Mouse (Mus musculus) stomach, postnatal 0 days (tissue): ENCODE measurements around the gene Zfp605. TPM values are rescaled to one million over a fixed set of nuclear protein-coding genes. Genes with fewer than 3 reads are reported as not detected.

Experiments
- ATAC-seq: fragments of 200-750 bp; cut with Nextera tagmentation; 2 replicates; pipeline ENCODE4 v1.8.0; 2017; ENCODE audit not compliant: low FRiP score, low TSS enrichment
- DNase-seq: peaks from one replicate; pipeline ENCODE4 v3.0.0-alpha.2; 2016; ENCODE audit warnings: low spot score
- H3K27ac ChIP-seq: fragments of 300-500 bp; sonication (generic); replicated peaks from 2 replicates; pipeline ENCODE4 v1.5.1; 2014; ENCODE audit warnings: mild to moderate bottlenecking, control low read depth
- H3K27me3 ChIP-seq: fragments of 300-500 bp; sonication (generic); 2 replicates; pipeline ENCODE4 v1.6.1; 2014; ENCODE audit warnings: low read length; ENCODE audit not compliant: control insufficient read depth, insufficient read depth
- H3K36me3 ChIP-seq: fragments of 300-500 bp; sonication (generic); 2 replicates; pipeline ENCODE4 v1.6.1; 2014; ENCODE audit warnings: low read length, mixed read lengths; ENCODE audit not compliant: control insufficient read depth, insufficient read depth
- H3K4me1 ChIP-seq: fragments of 300-500 bp; sonication (generic); replicated peaks from 2 replicates; pipeline ENCODE4 v1.6.1; 2014; ENCODE audit warnings: antibody characterized with exemption; ENCODE audit not compliant: control insufficient read depth, insufficient read depth
- H3K4me2 ChIP-seq: fragments of 300-500 bp; sonication (generic); replicated peaks from 2 replicates; pipeline ENCODE4 v1.6.1; 2014; ENCODE audit warnings: low read depth, mild to moderate bottlenecking, control low read depth, moderate library complexity
- H3K4me3 ChIP-seq: fragments of 300-500 bp; sonication (generic); 2 replicates; pipeline ENCODE4 v1.5.1; 2014; ENCODE audit warnings: low read depth, low read length, control low read depth
- H3K9ac ChIP-seq: fragments of 300-500 bp; sonication (generic); 2 replicates; pipeline ENCODE4 v1.6.1; 2014; ENCODE audit warnings: mild to moderate bottlenecking, low read length, control low read depth, mixed read lengths
- H3K9me3 ChIP-seq: fragments of 300-500 bp; sonication (generic); 2 replicates; pipeline ENCODE4 v1.6.1; 2016; ENCODE audit warnings: low read length; ENCODE audit not compliant: control insufficient read depth
- CTCF ChIP-seq: IDR thresholded peaks from 2 replicates; pipeline ENCODE4 v1.5.1; 2016; ENCODE audit warnings: antibody characterized with exemption, low read depth, mild to moderate bottlenecking, moderate library complexity
- EP300 ChIP-seq: optimal IDR thresholded peaks from 2 replicates; pipeline ENCODE3; 2016; ENCODE audit warnings: antibody characterized with exemption
- WGBS: fragments of 180-500 bp; shearing (Covaris S2); extraction: QIAGEN DNeasy Blood & Tissue Kit; methylation state at CpG from one replicate; pipeline ENCODE4 v1.1.7; 2014; 5-methylcytosine and 5-hydroxymethylcytosine counted together
- polyA plus RNA-seq: library from polyadenylated mRNA; unstranded; fragments of >200 nt; fragmentation: Nextera tagmentation; extraction: Ambion mirVana; gene quantifications from 2 replicates; pipeline ENCODE4 v1.2.1, GENCODE M21; 2015

The Zfp605 gene
- polyA plus RNA-seq, 1 experiment from 2014 or later, result 2.0 TPM

DNA sequence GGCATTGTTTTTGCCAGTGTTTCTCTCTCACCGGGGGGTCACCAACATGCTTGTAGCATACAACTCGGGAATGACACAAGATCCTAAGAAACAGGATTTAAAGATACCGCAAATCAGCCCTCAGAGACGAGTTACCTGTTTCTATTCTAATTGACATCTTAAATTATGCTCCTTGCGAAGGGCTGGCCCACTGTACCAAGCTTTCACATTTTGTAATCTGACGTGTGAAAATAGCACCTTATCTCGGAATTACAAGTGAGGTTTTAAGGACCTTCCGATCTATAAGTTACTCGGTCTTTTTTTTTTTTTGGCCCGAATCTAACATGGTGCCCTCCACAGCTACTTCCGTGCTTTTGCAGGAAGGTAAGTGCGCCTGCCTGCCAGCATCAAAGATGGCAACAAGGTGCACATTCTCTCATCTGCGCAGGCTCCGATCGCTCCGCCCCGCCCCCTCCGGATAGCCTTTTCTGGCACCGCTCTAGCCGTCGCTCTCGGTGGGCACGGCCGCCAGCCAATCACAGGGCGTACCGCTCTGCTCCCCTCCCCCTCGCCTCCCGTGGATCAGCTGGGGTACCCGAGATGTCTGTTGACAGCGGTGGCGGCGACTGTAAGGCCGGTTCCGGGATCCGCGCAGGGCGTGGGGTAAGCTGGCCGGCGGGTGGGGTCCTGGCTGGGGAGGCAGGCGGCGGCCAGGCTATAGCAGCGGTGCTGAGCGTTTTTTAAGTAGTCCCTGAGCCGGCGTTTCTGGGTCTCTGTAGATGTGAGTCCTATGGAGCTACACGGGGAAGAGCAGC lies 25.6 kb downstream of the Zfp605 start, which contains the start of gene Chfr:
Chfr (plus strand) TSS at position 550 of the 794 bp plus-strand sequence.
- Histone ChIP-seq H3K4me3 (peak within 1 kb of the TSS; percentile 81), H3K4me2 (peak within 1 kb of the TSS; percentile 77), H3K4me1 (no peaks in the 10 kb centered on the region), H3K27me3 (no peaks in the 10 kb centered on the region), H3K27ac (peak within 1 kb of the TSS; percentile 89), H3K36me3 (no peaks in the 10 kb centered on the region), H3K9me3 (0 out of 2 replicates have a peak, but pooled peaks cover 3% of the 10 kb centered on the region), H3K9ac (peak within 1 kb of the TSS; percentile 84)
- WGBS, result 3% methylated on average over 46 of the region's 46 CpGs
- ATAC-seq (peak; percentile 100), DNase-seq (peak; percentile 99)
- TF ChIP-seq EP300 (peak; percentile 73), CTCF (0 out of 2 replicates have a peak, but pooled peaks have one; percentile 24)

DNA sequence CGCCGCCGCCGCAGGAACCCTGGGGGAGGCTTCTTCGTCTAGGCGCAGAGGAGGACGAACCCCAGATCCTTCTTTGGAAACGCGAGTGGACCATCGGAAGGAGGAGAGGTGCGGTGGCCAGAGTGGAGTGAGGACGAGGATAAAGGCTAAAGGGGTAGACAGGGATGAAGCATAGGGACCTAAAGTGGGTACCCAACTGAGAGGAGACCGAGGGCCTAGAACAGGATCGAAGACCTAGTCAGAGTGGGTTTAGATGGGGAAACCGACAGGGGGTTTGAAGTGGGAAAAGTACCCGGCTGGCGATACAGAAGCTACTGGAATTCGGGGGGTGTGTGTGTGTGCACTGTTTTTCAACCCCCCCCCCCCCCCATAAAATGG lies 26.2 kb downstream of the Zfp605 start:
- H3K9ac ChIP-seq, result peak overlapping the region; percentile 84
- DNase-seq, result no peak
- TF ChIP-seq CTCF (no peak), EP300 (no peak)
- H3K27ac ChIP-seq, result peak overlapping the region; percentile 89
- no peaks in the 10 kb centered on the region for H3K36me3 ChIP-seq
- H3K4me2 ChIP-seq, result peak overlapping the region; percentile 77
- 4% methylated on average over 18 of the region's 18 CpGs for WGBS
- H3K9me3 ChIP-seq, result 0 out of 2 replicates have a peak, but pooled peaks cover 3% of the 10 kb centered on the region
- no peaks in the 10 kb centered on the region for H3K27me3 ChIP-seq
- H3K4me1 ChIP-seq, result no peaks in the 10 kb centered on the region
- ATAC-seq, result peak; percentile 30; the same call in 1 of the 2 replicates
- H3K4me3 ChIP-seq, result peak overlapping the region; percentile 81

GRCm38 (mm10) chr5:110137816-110138215 lies 27.9 kb downstream of the Zfp605 start:
- no peaks in the 10 kb centered on the region for H3K36me3 ChIP-seq
- ATAC-seq, result no peak
- no peaks in the 10 kb centered on the region for H3K4me1 ChIP-seq
- H3K9me3 ChIP-seq, result 0 out of 2 replicates have a peak, but pooled peaks cover 3% of the 10 kb centered on the region
- no peak for DNase-seq
- no peak overlapping the region for H3K4me2 ChIP-seq
- H3K27ac ChIP-seq, result no peak overlapping the region
- TF ChIP-seq CTCF (no peak), EP300 (no peak)
- no peak overlapping the region for H3K4me3 ChIP-seq
- no peaks in the 10 kb centered on the region for H3K27me3 ChIP-seq
- no peak overlapping the region for H3K9ac ChIP-seq
- WGBS, result 99% methylated on average over 3 of the region's 3 CpGs

- H3K27me3 ChIP-seq, result no peaks in the 10 kb centered on the region
- H3K36me3 ChIP-seq, result peaks cover 4% of the 10 kb centered on the region
- no peaks in the 10 kb centered on the region for H3K4me1 ChIP-seq
- no peaks in the 10 kb centered on the region for H3K9me3 ChIP-seq
- no peak overlapping the region for H3K4me3 ChIP-seq
- ATAC-seq (no peak), DNase-seq (no peak)
- H3K27ac ChIP-seq, result no peak overlapping the region
- no peak for TF ChIP-seq EP300
- TF ChIP-seq CTCF, result no peak
- H3K9ac ChIP-seq, result no peak overlapping the region
- WGBS, result 94% methylated on average over 3 of the region's 3 CpGs
- no peak overlapping the region for H3K4me2 ChIP-seq
These were observed 29.4 kb downstream of the Zfp605 start for GRCm38 (mm10) chr5:110139325-110139724.

DNA sequence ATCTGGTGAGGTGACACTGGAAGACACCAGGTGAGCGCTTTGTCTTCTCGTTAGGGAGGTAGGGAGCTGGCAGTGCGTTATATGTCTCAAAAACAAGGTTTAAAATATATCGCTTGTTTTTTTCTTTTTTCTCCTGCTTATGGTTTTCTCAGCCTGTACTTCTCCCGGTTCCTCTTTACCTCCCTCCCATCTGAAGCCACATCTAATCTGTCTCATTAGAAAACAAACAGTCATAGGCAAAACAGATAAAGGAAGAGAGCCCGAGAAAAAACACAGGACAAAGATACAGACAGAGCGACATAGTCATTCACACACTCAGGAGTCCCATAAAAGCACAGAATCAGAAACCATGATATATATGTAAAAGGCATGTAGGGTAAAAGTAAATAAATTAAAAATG lies 30.5 kb downstream of the Zfp605 start:
- Histone ChIP-seq H3K4me2 (no peak overlapping the region), H3K4me1 (no peaks in the 10 kb centered on the region), H3K9me3 (no peaks in the 10 kb centered on the region), H3K4me3 (no peak overlapping the region), H3K27me3 (no peaks in the 10 kb centered on the region), H3K27ac (no peak overlapping the region), H3K36me3 (peaks cover 4% of the 10 kb centered on the region), H3K9ac (no peak overlapping the region)
- DNase-seq (no peak), ATAC-seq (no peak)
- TF ChIP-seq EP300, result no peak
- TF ChIP-seq CTCF, result no peak
- 90% methylated on average over 7 of the region's 7 CpGs for WGBS

- Histone ChIP-seq H3K4me3 (no peak overlapping the region), H3K4me2 (no peak overlapping the region)
- no peak for ATAC-seq
These were observed 32.4 kb downstream of the Zfp605 start for GRCm38 (mm10) chr5:110142309-110142708.

More at GRCm38 (mm10) chr5:110142309-110142708, 32.4 kb downstream of the Zfp605 start:
- TF ChIP-seq EP300 (no peak), CTCF (no peak)
- Histone ChIP-seq H3K9ac (no peak overlapping the region), H3K36me3 (peaks cover 4% of the 10 kb centered on the region), H3K27me3 (no peaks in the 10 kb centered on the region), H3K9me3 (no peaks in the 10 kb centered on the region), H3K4me1 (no peaks in the 10 kb centered on the region), H3K27ac (no peak overlapping the region)
- 74% methylated on average over 2 of the region's 2 CpGs for WGBS
- DNase-seq, result no peak
